Mouse (Mus musculus): ENCODE results near the gene Cbwd1. TPM values are rescaled to one million over a fixed set of nuclear protein-coding genes. Genes with fewer than 3 reads are reported as not detected.

Gene Cbwd1
- polyA plus RNA-seq (2014; fragmentation: Nextera tagmentation; extraction: Ambion mirVana): 24.9 and 25.3 TPM in 2 replicates

DNA sequence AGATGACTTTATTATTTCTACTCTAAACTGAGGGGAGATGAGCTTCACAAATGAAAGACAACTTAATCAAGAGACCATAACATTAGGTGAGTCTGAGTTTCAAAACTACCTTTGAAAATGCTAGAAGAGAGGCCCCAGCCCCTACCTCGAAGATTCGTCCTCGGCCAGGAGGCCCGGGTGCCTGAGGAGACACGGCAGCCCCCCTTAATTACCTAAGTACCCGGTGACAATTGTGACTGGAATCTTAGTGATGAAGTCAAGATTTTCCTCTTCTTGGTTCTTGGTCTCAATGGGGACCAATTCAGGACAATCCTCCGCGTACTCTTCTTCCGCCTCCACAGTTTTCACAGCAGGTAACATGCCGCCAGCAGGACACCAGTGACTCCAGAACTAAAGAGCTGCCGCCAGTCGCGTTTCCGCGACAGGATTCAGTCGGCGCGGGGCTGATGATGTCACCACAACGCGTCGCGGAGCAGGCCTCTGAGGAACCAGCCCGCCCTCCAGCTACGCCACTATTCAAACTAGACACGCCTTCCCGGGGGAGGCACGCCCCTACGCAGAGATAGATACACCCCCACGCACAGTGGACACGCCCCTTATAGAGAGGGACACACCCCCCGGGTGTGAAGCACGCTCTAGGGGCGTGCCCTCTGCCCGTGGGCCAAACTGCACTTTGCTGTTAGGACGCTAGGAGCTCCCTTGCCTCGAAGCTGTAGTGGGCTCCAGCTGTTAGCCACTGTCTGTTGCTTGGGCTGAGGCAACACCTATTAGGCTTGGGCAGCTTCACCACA is at the start of gene Cbwd1:
Cbwd1 (minus strand) TSS at position 439 of the 791 bp plus-strand sequence.
- DNase-seq (ENCODE audit: low spot score) (peak; percentile 99), ATAC-seq (ENCODE audit: low FRiP score) (peak; percentile 100)
- peak within 1 kb of the TSS; percentile 55 for H3K9ac ChIP-seq (ENCODE audit: low read depth, low read length)
- H3K9me3 ChIP-seq (ENCODE audit: control insufficient read depth, low read length): no peaks in the 10 kb centered on the region
- H3K4me1 ChIP-seq (replicated peaks; ENCODE audit: control insufficient read depth, insufficient read depth, low read length): no peaks in the 10 kb centered on the region; the same call in 1 of the 2 replicates
- H3K36me3 ChIP-seq (ENCODE audit: control insufficient read depth, insufficient read depth, low read length): no peaks in the 10 kb centered on the region
- H3K27ac ChIP-seq (ENCODE audit: low read depth, low read length): no peak within 1 kb of the TSS
- H3K4me3 ChIP-seq (ENCODE audit: low read depth, low read length): peak within 1 kb of the TSS; percentile 53
- no peaks in the 10 kb centered on the region for H3K27me3 ChIP-seq (ENCODE audit: control insufficient read depth, insufficient read depth, low read length)
- under 1% methylated on average over 36 of the region's 36 CpGs for WGBS
- H3K4me2 ChIP-seq (replicated peaks; ENCODE audit: low read depth, low read length): peak within 1 kb of the TSS; percentile 54

DNA sequence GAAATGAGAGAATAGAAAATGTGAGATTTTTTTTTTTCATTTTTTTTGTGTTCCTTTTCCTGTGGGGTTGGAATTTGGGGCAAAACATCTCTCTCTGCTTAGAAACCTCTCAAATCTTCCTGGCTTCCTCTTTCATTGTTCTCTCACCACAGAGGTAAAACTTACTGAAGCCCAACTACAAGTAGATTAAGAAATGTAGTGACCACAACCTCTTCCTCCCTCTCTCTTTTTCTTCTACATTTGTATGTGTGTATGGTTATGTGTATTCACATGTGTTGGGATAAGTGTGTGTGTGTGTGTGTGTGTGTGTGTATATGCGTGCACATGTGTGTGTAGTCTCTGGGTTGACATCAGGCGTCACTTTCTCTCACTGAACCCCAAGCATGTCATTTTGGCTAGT is 47.1 kb upstream of the Cbwd1 start:
- Histone ChIP-seq H3K9ac (ENCODE audit: low read depth, low read length) (no peak overlapping the region), H3K9me3 (ENCODE audit: control insufficient read depth, low read length) (no peaks in the 10 kb centered on the region), H3K4me2 (replicated peaks; ENCODE audit: low read depth, low read length) (no peak overlapping the region), H3K27ac (ENCODE audit: low read depth, low read length) (no peak overlapping the region), H3K27me3 (ENCODE audit: control insufficient read depth, insufficient read depth, low read length) (no peaks in the 10 kb centered on the region), H3K4me1 (replicated peaks; ENCODE audit: control insufficient read depth, insufficient read depth, low read length) (no peaks in the 10 kb centered on the region), H3K4me3 (ENCODE audit: low read depth, low read length) (no peak overlapping the region), H3K36me3 (ENCODE audit: control insufficient read depth, insufficient read depth, low read length) (no peaks in the 10 kb centered on the region)
- 85% methylated on average over 2 of the region's 2 CpGs for WGBS
- DNase-seq (ENCODE audit: low spot score) (no peak), ATAC-seq (ENCODE audit: low FRiP score) (no peak)

DNA sequence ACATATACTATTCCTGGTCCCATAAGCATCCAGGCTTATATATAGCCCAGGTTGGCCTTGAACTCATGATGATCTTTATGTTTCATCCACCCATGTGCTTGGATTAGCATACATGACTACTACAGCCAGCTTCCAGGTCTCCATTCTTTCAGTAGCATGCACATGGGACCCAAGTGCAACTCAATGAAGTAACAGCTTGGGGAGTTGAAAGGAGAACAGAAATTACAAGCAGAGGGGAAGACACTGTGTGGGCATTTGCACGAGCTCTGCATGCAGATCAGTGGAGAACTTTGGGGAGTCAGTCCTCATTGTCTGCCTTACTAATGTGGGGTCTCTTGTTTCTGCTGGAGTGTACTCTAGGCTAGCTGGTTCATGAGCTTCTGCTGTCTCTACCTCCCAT is 45.3 kb upstream of the Cbwd1 start:
- Histone ChIP-seq H3K9me3 (ENCODE audit: control insufficient read depth, low read length) (no peaks in the 10 kb centered on the region), H3K9ac (ENCODE audit: low read depth, low read length) (no peak overlapping the region), H3K4me2 (replicated peaks; ENCODE audit: low read depth, low read length) (no peak overlapping the region), H3K27me3 (ENCODE audit: control insufficient read depth, insufficient read depth, low read length) (peaks cover 3% of the 10 kb centered on the region), H3K27ac (ENCODE audit: low read depth, low read length) (no peak overlapping the region), H3K4me3 (ENCODE audit: low read depth, low read length) (no peak overlapping the region), H3K4me1 (replicated peaks; ENCODE audit: control insufficient read depth, insufficient read depth, low read length) (no peaks in the 10 kb centered on the region), H3K36me3 (ENCODE audit: control insufficient read depth, insufficient read depth, low read length) (no peaks in the 10 kb centered on the region)
- DNase-seq (ENCODE audit: low spot score): no peak
- 78% methylated on average over 1 of the region's 1 CpGs for WGBS
- ATAC-seq (ENCODE audit: low FRiP score): no peak

DNA sequence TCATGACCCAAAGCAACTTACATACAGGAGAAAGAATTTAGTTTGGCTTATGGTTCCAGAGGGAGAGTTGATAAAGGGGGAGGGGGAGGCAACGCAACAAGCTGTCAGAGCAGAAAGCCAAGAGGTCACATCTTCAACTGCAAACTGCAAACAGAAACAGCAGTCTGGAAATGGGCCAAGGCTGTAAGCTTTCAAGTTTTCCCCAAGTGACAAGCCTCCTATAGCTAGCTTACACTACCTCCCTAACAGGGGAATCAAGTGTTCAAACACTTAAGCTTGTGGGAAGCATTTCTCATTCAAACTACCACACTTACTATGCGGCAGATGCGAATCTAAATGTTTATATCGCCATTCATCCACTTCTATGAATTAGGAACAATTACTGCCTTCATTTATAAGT is 42.4 kb upstream of the Cbwd1 start:
- no peak for DNase-seq (ENCODE audit: low spot score)
- no peak overlapping the region for H3K9ac ChIP-seq (ENCODE audit: low read depth, low read length)
- peaks cover 31% of the 10 kb centered on the region for H3K27me3 ChIP-seq (ENCODE audit: control insufficient read depth, insufficient read depth, low read length)
- H3K36me3 ChIP-seq (ENCODE audit: control insufficient read depth, insufficient read depth, low read length): no peaks in the 10 kb centered on the region
- no peak overlapping the region for H3K4me3 ChIP-seq (ENCODE audit: low read depth, low read length)
- ATAC-seq (ENCODE audit: low FRiP score): no peak
- H3K4me1 ChIP-seq (replicated peaks; ENCODE audit: control insufficient read depth, insufficient read depth, low read length): no peaks in the 10 kb centered on the region
- WGBS: 73% methylated on average over 4 of the region's 4 CpGs
- no peak overlapping the region for H3K4me2 ChIP-seq (replicated peaks; ENCODE audit: low read depth, low read length)
- H3K9me3 ChIP-seq (ENCODE audit: control insufficient read depth, low read length): no peaks in the 10 kb centered on the region
- no peak overlapping the region for H3K27ac ChIP-seq (ENCODE audit: low read depth, low read length)

DNA sequence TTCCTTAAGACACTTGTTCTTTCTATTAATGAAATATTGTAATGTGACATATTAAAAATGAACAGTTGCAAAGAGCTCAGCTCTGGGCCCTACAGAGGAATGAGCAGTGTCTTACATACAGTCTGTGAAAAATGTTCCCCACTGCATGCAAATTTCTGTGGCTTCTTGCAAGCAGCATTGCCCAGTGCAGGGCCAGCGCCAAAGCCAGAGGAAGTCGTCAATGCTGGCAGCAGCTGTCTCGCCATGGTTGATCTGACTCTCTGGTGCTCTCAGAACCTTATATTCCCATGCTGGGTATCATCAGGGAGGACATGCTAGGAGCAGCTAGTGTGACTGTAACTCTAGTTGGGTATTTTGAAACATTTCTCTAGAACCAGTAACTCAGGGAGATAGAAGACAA is 41.4 kb upstream of the Cbwd1 start:
- no peaks in the 10 kb centered on the region for H3K36me3 ChIP-seq (ENCODE audit: control insufficient read depth, insufficient read depth, low read length)
- H3K27ac ChIP-seq (ENCODE audit: low read depth, low read length): no peak overlapping the region
- DNase-seq (ENCODE audit: low spot score): no peak
- 77% methylated on average over 3 of the region's 3 CpGs for WGBS
- no peak overlapping the region for H3K4me3 ChIP-seq (ENCODE audit: low read depth, low read length)
- no peaks in the 10 kb centered on the region for H3K9me3 ChIP-seq (ENCODE audit: control insufficient read depth, low read length)
- no peak overlapping the region for H3K4me2 ChIP-seq (replicated peaks; ENCODE audit: low read depth, low read length)
- peaks cover 37% of the 10 kb centered on the region for H3K27me3 ChIP-seq (ENCODE audit: control insufficient read depth, insufficient read depth, low read length)
- ATAC-seq (ENCODE audit: low FRiP score): no peak
- H3K9ac ChIP-seq (ENCODE audit: low read depth, low read length): no peak overlapping the region
- H3K4me1 ChIP-seq (replicated peaks; ENCODE audit: control insufficient read depth, insufficient read depth, low read length): no peaks in the 10 kb centered on the region

DNA sequence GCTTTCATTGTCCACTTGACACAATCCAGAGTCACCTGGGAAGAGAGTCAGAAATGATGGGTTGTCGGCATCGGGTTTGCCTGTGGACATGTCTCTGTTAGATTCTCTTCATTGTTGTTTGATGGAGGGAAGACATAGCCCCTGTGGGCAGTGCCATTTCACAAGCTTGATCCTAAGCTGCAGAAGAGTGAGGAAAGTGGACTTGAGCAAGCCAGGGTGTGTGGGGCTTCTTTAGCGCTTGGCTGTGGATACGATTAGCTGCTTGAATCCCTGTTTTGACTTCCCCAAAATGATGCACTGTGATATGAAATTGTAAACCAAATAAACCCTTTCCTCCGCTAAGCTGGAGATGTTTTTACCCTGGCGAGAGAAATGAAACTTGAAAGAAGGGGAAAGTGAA is 40.6 kb upstream of the Cbwd1 start:
- WGBS: 92% methylated on average over 6 of the region's 6 CpGs
- no peak for ATAC-seq (ENCODE audit: low FRiP score)
- Histone ChIP-seq H3K27me3 (ENCODE audit: control insufficient read depth, insufficient read depth, low read length) (peaks cover 40% of the 10 kb centered on the region), H3K4me3 (ENCODE audit: low read depth, low read length) (no peak overlapping the region), H3K4me1 (replicated peaks; ENCODE audit: control insufficient read depth, insufficient read depth, low read length) (no peaks in the 10 kb centered on the region), H3K4me2 (replicated peaks; ENCODE audit: low read depth, low read length) (no peak overlapping the region), H3K9me3 (ENCODE audit: control insufficient read depth, low read length) (no peaks in the 10 kb centered on the region), H3K36me3 (ENCODE audit: control insufficient read depth, insufficient read depth, low read length) (no peaks in the 10 kb centered on the region), H3K9ac (ENCODE audit: low read depth, low read length) (no peak overlapping the region), H3K27ac (ENCODE audit: low read depth, low read length) (no peak overlapping the region)
- no peak for DNase-seq (ENCODE audit: low spot score)

DNA sequence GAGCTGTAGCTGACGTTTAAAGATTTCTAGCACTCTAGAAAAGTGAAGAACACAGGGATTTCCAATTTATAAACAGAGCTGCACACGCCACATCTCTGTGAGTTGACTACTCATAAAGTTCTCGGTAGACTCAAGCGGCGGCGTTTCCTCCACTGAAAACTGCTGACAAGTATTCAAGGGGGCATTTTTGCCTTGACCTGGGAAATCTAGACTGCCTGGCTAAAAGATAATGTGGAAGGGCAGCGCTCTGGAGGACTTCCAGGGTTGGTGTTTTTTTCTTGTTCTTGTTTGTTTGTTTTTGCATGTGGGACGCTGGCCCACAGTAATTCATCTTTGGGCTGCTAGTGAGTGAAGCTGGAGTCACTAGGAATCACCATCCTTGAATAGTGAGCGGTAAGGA is 38.7 kb upstream of the Cbwd1 start:
- no peaks in the 10 kb centered on the region for H3K4me1 ChIP-seq (replicated peaks; ENCODE audit: control insufficient read depth, insufficient read depth, low read length)
- no peaks in the 10 kb centered on the region for H3K9me3 ChIP-seq (ENCODE audit: control insufficient read depth, low read length)
- peaks cover 40% of the 10 kb centered on the region for H3K27me3 ChIP-seq (ENCODE audit: control insufficient read depth, insufficient read depth, low read length)
- H3K36me3 ChIP-seq (ENCODE audit: control insufficient read depth, insufficient read depth, low read length): no peaks in the 10 kb centered on the region
- DNase-seq (ENCODE audit: low spot score) (no peak), ATAC-seq (ENCODE audit: low FRiP score) (no peak)
- 0 out of 2 replicates have a peak overlapping the region, but pooled peaks have one; percentile 70 for H3K4me3 ChIP-seq (ENCODE audit: low read depth, low read length)
- H3K9ac ChIP-seq (ENCODE audit: low read depth, low read length): no peak overlapping the region
- no peak overlapping the region for H3K27ac ChIP-seq (ENCODE audit: low read depth, low read length)
- 29% methylated on average over 9 of the region's 9 CpGs for WGBS
- no peak overlapping the region for H3K4me2 ChIP-seq (replicated peaks; ENCODE audit: low read depth, low read length)

DNA sequence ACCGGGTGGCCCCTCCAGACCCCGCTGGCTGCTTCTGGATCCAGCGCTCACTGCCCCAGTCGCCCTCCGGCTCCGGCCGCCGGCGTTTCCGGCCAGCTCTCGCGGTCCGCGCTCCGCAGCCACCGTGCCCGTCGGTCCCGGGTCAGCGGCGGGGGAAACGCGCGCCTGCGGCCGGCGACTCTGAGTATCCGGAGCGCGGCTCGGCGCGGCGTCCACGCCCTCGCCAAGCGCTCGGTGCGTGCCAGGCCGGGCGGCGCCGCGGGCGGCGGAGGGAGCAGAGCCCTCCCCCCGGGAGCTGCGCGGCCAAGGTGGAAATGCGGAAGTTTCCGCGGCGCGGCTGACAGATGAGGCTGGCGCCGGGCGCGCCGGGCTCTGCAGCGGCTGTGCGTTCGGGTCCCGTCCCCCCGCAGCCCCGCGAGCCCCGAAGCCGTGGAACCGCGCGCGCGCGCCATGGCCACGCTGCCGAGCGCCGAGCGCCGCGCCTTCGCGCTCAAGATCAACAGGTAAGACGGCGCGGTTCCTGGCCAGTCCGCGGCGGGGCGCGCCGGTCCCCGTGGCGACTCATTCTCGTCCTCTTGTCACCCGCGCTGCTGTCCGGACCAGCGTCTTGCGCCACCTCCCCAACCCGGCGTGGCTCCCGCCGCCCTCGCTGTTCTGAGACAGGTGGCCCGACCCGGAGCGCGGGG is 37.9 kb upstream of the Cbwd1 start, which contains the start of gene Dock8:
Dock8 (plus strand) TSS at position 334 of the 686 bp plus-strand sequence.
- Histone ChIP-seq H3K4me2 (replicated peaks; ENCODE audit: low read depth, low read length) (peak within 1 kb of the TSS; percentile 99), H3K4me3 (ENCODE audit: low read depth, low read length) (peak within 1 kb of the TSS; percentile 70), H3K4me1 (replicated peaks; ENCODE audit: control insufficient read depth, insufficient read depth, low read length) (no peaks in the 10 kb centered on the region), H3K36me3 (ENCODE audit: control insufficient read depth, insufficient read depth, low read length) (no peaks in the 10 kb centered on the region), H3K27ac (ENCODE audit: low read depth, low read length) (no peak within 1 kb of the TSS), H3K9me3 (ENCODE audit: control insufficient read depth, low read length) (no peaks in the 10 kb centered on the region), H3K9ac (ENCODE audit: low read depth, low read length) (peak within 1 kb of the TSS; percentile 5; the same call in 1 of the 2 replicates), H3K27me3 (ENCODE audit: control insufficient read depth, insufficient read depth, low read length) (peaks cover 40% of the 10 kb centered on the region)
- peak; percentile 66 for DNase-seq (ENCODE audit: low spot score)
- 0% methylated on average over 77 of the region's 109 CpGs for WGBS
- peak; percentile 51; the same call in 1 of the 2 replicates for ATAC-seq (ENCODE audit: low FRiP score)

Data from hindbrain, embryonic 11.5 days (tissue).